Mouse (Mus musculus) gastrocnemius, postnatal 25 days (tissue): Measurements from ENCODE around the gene Krt19. TPM values are rescaled to one million over a fixed set of nuclear protein-coding genes. Genes with fewer than 3 reads are reported as not detected.

Experiments used
- DNase-seq: peaks from one replicate; pipeline ENCODE4 v3.0.0; 2022
- total RNA-seq, 2 experiments: library from RNA; stranded (reverse); gene quantifications; 1 replicate in 1 of 2; 2 replicates in 1 of 2; pipeline ENCODE4 v1.2.3; 2021

Gene Krt19
- total RNA-seq, 2 experiments from 2014 or later, result 0.28 TPM; not detected in 1

GRCm38 (mm10) chr11:100136559-100136958 lies 11.9 kb downstream of the Krt19 start:
- DNase-seq, result no peak

- no peak for DNase-seq
Observed at GRCm38 (mm10) chr11:100135731-100136130, 12.7 kb downstream of the Krt19 start, which contains the start of gene Krt15. Krt15 (minus strand) TSS chr11:100135928.

- DNase-seq, result no peak
Observed at GRCm38 (mm10) chr11:100124901-100125300, 23.6 kb downstream of the Krt19 start.

GRCm38 (mm10) chr11:100121466-100121865 lies 27.0 kb downstream of the Krt19 start, which contains the start of gene Krt13:
Krt13 (minus strand) TSS chr11:100121566.
- no peak for DNase-seq

- no peak for DNase-seq
Observed at GRCm38 (mm10) chr11:100120331-100120730, 28.1 kb downstream of the Krt19 start.

- no peak for DNase-seq
Observed at GRCm38 (mm10) chr11:100113742-100114029, 34.8 kb downstream of the Krt19 start.

- DNase-seq, result no peak
Observed at GRCm38 (mm10) chr11:100112935-100113741, 35.3 kb downstream of the Krt19 start.

- DNase-seq, result no peak
Observed at GRCm38 (mm10) chr11:100105576-100106122, 42.8 kb downstream of the Krt19 start, which contains the start of gene Krt36. Krt36 (minus strand) TSS chr11:100105626.

GRCm38 (mm10) chr11:100102693-100103429 lies 45.6 kb downstream of the Krt19 start:
- DNase-seq, result no peak

- no peak for DNase-seq
Observed at GRCm38 (mm10) chr11:100100391-100100790, 48.1 kb downstream of the Krt19 start.

- no peak for DNase-seq
Observed at GRCm38 (mm10) chr11:100097819-100098218, 50.6 kb downstream of the Krt19 start.

GRCm38 (mm10) chr11:100096141-100096540 lies 52.3 kb downstream of the Krt19 start, which contains the start of gene Krt35:
Krt35 (minus strand) TSS chr11:100096241.
- no peak for DNase-seq

Other genes starting within 250 kb of the Krt19 start
- gene Krtap31-1, start 240.7 kb downstream of the Krt19 start, total RNA-seq, result not detected
- not detected for gene Gm11565, start 233.9 kb downstream of the Krt19 start, total RNA-seq
- gene Krtap31-2, start 212.4 kb downstream of the Krt19 start, total RNA-seq, result not detected
- gene Krtap9-5, start 200.2 kb downstream of the Krt19 start, total RNA-seq, result not detected
- gene Krtap29-1, start 169.6 kb downstream of the Krt19 start, total RNA-seq, result not detected
- not detected for gene Krtap16-1, start 162.1 kb downstream of the Krt19 start, total RNA-seq
- gene Krtap17-1, start 154.7 kb downstream of the Krt19 start, total RNA-seq, result not detected
- not detected for gene Krt33a, start 132.5 kb downstream of the Krt19 start, total RNA-seq
- not detected for gene Krt33b, start 118.8 kb downstream of the Krt19 start, total RNA-seq
- gene Krt34, start 107.1 kb downstream of the Krt19 start, total RNA-seq, result not detected
- gene Krt31, start 98.1 kb downstream of the Krt19 start, total RNA-seq, result not detected
- gene Krt32, start 60.4 kb downstream of the Krt19 start, total RNA-seq, result not detected
- gene Krt35, start 52.4 kb downstream of the Krt19 start, total RNA-seq, result not detected
- gene Krt36, start 43.0 kb downstream of the Krt19 start, total RNA-seq, result under 1 TPM in 1 of 2 experiments, not detected in 1; 0.16 TPM
- not detected for gene Krt13, start 27.1 kb downstream of the Krt19 start, total RNA-seq
- not detected for gene Krt15, start 12.7 kb downstream of the Krt19 start, total RNA-seq
- gene Krt9, start 44.6 kb upstream of the Krt19 start, total RNA-seq, result not detected
- not detected for gene Krt14, start 58.9 kb upstream of the Krt19 start, total RNA-seq
- gene Krt16, start 100.2 kb upstream of the Krt19 start, total RNA-seq, result not detected
- not detected for gene Krt17, start 112.4 kb upstream of the Krt19 start, total RNA-seq
- not detected for gene Krt42, start 121.2 kb upstream of the Krt19 start, total RNA-seq
- 1,000 to 10,000 TPM; 1,016 to 1,083 TPM for gene Eif1, start 171.2 kb upstream of the Krt19 start, total RNA-seq
- gene Gast, start 185.7 kb upstream of the Krt19 start, total RNA-seq, result not detected
- under 1 TPM; 0.27 to 0.28 TPM for gene Hap1, start 207.5 kb upstream of the Krt19 start, total RNA-seq
- 10 to 100 TPM; 72.0 to 79.8 TPM for gene Jup, start 249.1 kb upstream of the Krt19 start, total RNA-seq